Mouse (Mus musculus) kidney, adult 2 months (tissue): ENCODE measurements at regions not wholly inside any gene's neighbourhood (a gene's known extent, or its start where the extent isn't known, plus 50 kb on each side); places are given as distances from the start of the nearest gene placed in this dataset.

Experiments
- CTCF ChIP-seq: fragments of 200-500 bp; conservative IDR thresholded peaks from 2 replicates; pipeline ENCODE4 v1.5.1; 2011; ENCODE audit warnings: low read depth, mild to moderate bottlenecking, control low read depth, low read length, moderate library complexity, mixed read lengths; ENCODE audit not compliant: insufficient read depth, insufficient read length
- POLR2A ChIP-seq: fragments of 200-500 bp; IDR thresholded peaks from one replicate; pipeline ENCODE4 v1.6.1; 2011; ENCODE audit warnings: low read depth, low read length, control low read depth

DNA sequence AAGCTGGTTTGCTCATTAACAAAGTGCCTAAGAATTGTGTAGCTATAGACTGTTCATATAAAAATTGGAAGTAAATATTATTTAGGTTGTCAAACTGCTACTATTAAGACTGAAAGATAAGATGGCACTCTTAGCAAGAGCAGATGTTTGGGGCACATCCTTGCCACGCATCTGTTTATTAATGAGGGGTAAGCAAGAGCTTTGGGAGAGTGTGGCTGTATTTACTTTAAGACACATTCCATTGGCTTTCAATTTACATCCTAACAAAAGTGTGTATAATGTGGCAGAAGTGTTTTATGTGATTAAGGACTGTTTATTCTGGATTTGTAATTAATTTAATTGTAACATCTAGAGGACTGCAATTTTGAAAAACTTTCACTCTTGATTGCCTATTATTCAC lies 336.5 kb upstream of the Meis2 start:
- TF ChIP-seq CTCF = no peak
- TF ChIP-seq POLR2A = no peak
